Mouse (Mus musculus) G1E (cell line): ENCODE results near the gene Uox. TPM values are rescaled to one million over a fixed set of nuclear protein-coding genes. Genes with fewer than 3 reads are reported as not detected.

Experiments used
- ATAC-seq: 2 replicates; pipeline ENCODE4 v1.8.0; 2016; ENCODE audit warnings: mild to moderate bottlenecking; ENCODE audit not compliant: insufficient number of reproducible peaks, poor library complexity, low FRiP score, severe bottlenecking; ENCODE audit errors: extremely low read depth
- DNase-seq: peaks from one replicate; pipeline ENCODE4 v3.0.0; 2012; ENCODE audit warnings: low spot score
- H3K27me3 ChIP-seq: 2 replicates; pipeline ENCODE4 v1.6.1; 2012; ENCODE audit warnings: mild to moderate bottlenecking, low read length, inconsistent platforms; ENCODE audit not compliant: insufficient read depth
- H3K36me3 ChIP-seq: replicated peaks from 2 replicates; pipeline ENCODE3; 2012; ENCODE audit warnings: mild to moderate bottlenecking, inconsistent platforms
- H3K4me1 ChIP-seq: 2 replicates; pipeline ENCODE4 v1.6.1; 2012; ENCODE audit warnings: low read depth, low read length, inconsistent platforms, mixed read lengths; ENCODE audit not compliant: insufficient read depth
- H3K4me3 ChIP-seq: 2 replicates; pipeline ENCODE4 v1.5.1; 2012; ENCODE audit warnings: low read depth, mild to moderate bottlenecking, inconsistent platforms, low read length, moderate library complexity, mixed read lengths
- H3K9me3 ChIP-seq: replicated peaks from 2 replicates; pipeline ENCODE4 v1.6.1; 2012; ENCODE audit warnings: inconsistent platforms
- CTCF ChIP-seq: IDR thresholded peaks from 2 replicates; pipeline ENCODE4 v1.5.1; 2012; ENCODE audit warnings: low read depth, low read length, inconsistent platforms, mixed read lengths
- GATA1 ChIP-seq: IDR thresholded peaks from 2 replicates; pipeline ENCODE4 v1.6.1; 2012; ENCODE audit warnings: borderline replicate concordance, low read length, inconsistent platforms, mixed read lengths
- GATA2 ChIP-seq: IDR thresholded peaks from 2 replicates; pipeline ENCODE4 v1.6.1; 2012; ENCODE audit warnings: low read depth, low read length, inconsistent platforms, borderline replicate concordance
- POLR2AphosphoS5 ChIP-seq: IDR thresholded peaks from 2 replicates; pipeline ENCODE4 v1.6.1; 2012; ENCODE audit warnings: low read depth, low read length, inconsistent platforms; ENCODE audit not compliant: insufficient replicate concordance
- TAL1 ChIP-seq: conservative IDR thresholded peaks from 2 replicates; pipeline ENCODE4 v1.6.1; 2012; ENCODE audit warnings: low read depth, low read length, inconsistent platforms, mixed read lengths
- polyA plus RNA-seq: library from polyadenylated mRNA; stranded (reverse); fragments of >175 nt; gene quantifications from 2 replicates; pipeline ENCODE4 v1.2.3, GENCODE M21; 2012
- total RNA-seq, 2 experiments: library from RNA; stranded (forward) in 1 of 2; stranded (reverse) in 1 of 2; fragments of 200-1000 nt in 1 of 2; fragments of >200 nt in 1 of 2; fragmentation: Nextera tagmentation in 1 of 2; gene quantifications; 2 replicates each; pipeline ENCODE4 v1.2.3; 2014 to 2017

Gene Uox
- total and polyA plus RNA-seq, 3 experiments: 0.22 TPM; not detected in 2

GRCm38 (mm10) chr3:146651217-146651616 lies 81.0 kb downstream of the Uox start, which contains the start of gene 4930503B20Rik:
Gene 4930503B20Rik, minus strand, starts transcription at chr3:146651317.
- no peak for TF ChIP-seq CTCF
- no peak for TF ChIP-seq GATA1

GRCm38 (mm10) chr3:146652431-146652830 lies 82.2 kb downstream of the Uox start:
- TF ChIP-seq GATA1 (no peak), TAL1 (no peak), POLR2AphosphoS5 (no peak), CTCF (no peak), GATA2 (no peak)
- H3K4me3 ChIP-seq: no peak overlapping the region
- H3K36me3 ChIP-seq: peaks cover 5% of the 10 kb centered on the region
- no peak for ATAC-seq
- no peak for DNase-seq
- H3K4me1 ChIP-seq: peaks cover 51% of the 10 kb centered on the region
- H3K9me3 ChIP-seq: no peaks in the 10 kb centered on the region
- H3K27me3 ChIP-seq: peaks cover 14% of the 10 kb centered on the region; the same call in 1 of the 2 replicates

More at GRCm38 (mm10) chr3:146651217-146651616, 81.0 kb downstream of the Uox start, which contains the start of gene 4930503B20Rik:
- ATAC-seq (no peak), DNase-seq (no peak)
- Histone ChIP-seq H3K27me3 (peaks cover 21% of the 10 kb centered on the region; the same call in 1 of the 2 replicates), H3K9me3 (no peaks in the 10 kb centered on the region), H3K4me1 (peaks cover 48% of the 10 kb centered on the region), H3K4me3 (no peak within 1 kb of the TSS), H3K36me3 (peaks cover 5% of the 10 kb centered on the region)

DNA sequence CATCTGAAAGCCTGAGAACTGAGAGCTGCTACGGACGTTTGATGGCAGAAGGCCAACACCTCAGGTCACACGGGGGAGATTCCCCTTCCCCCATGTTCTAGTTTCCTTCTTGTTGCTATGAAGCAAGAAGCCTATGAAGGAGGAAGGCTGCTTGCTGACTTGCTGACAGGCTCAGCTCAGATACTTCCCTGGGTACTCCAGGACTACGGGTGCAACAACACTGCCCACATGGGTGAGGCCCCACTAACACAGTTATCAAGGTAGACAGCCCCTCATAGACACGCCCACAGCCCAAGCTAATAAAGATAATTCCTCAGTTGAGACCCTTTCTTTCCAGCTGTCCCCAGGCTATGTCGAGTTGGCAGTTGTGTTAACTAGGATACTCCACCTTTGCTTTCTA lies 83.5 kb downstream of the Uox start:
- no peaks in the 10 kb centered on the region for H3K9me3 ChIP-seq
- no peak overlapping the region; the same call in 1 of the 2 replicates for H3K4me3 ChIP-seq

GRCm38 (mm10) chr3:146655111-146655577 lies 84.9 kb downstream of the Uox start:
- H3K4me1 ChIP-seq: peaks cover 44% of the 10 kb centered on the region
- no peaks in the 10 kb centered on the region for H3K27me3 ChIP-seq
- H3K4me3 ChIP-seq: no peak overlapping the region; the same call in 1 of the 2 replicates
- TF ChIP-seq POLR2AphosphoS5 (no peak), TAL1 (no peak), GATA2 (no peak), CTCF (no peak), GATA1 (no peak)
- peak; percentile 89 for ATAC-seq
- no peaks in the 10 kb centered on the region for H3K9me3 ChIP-seq
- peak; percentile 62 for DNase-seq
- H3K36me3 ChIP-seq: peaks cover 16% of the 10 kb centered on the region

More for the DNA sequence above, 83.5 kb downstream of the Uox start:
- H3K36me3 ChIP-seq: peaks cover 12% of the 10 kb centered on the region
- TF ChIP-seq POLR2AphosphoS5 (no peak), TAL1 (peak; percentile 34; the same call in 1 of the 2 replicates)
- peak; percentile 32 for DNase-seq
- peak; percentile 59 for ATAC-seq
- H3K4me1 ChIP-seq: peaks cover 45% of the 10 kb centered on the region
- peaks cover 3% of the 10 kb centered on the region; the same call in 1 of the 2 replicates for H3K27me3 ChIP-seq

DNA sequence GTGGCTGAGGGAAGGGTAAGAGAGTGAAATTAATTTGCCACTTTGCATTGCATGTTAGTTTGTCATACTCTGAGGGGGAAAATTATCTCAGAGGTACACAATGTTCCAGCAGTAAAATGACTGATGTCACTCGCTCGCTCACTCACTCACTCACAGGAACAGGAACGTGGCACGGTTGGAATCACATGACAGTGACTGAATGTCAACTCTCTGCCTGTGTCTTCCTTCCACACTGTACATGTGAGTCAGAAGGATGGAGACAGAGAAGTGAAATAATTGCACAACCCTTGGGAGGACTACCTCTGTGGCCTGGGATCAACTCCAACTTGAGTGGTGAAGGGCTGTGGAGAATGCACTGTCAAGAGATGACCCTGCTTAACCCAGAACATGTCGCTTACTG lies 87.2 kb downstream of the Uox start:
- no peak for ATAC-seq
- H3K9me3 ChIP-seq: no peaks in the 10 kb centered on the region
- H3K36me3 ChIP-seq: peaks cover 14% of the 10 kb centered on the region
- no peak for TF ChIP-seq TAL1
- TF ChIP-seq POLR2AphosphoS5: no peak
- TF ChIP-seq GATA2: no peak
- TF ChIP-seq CTCF: no peak
- TF ChIP-seq GATA1: no peak
- peaks cover 4% of the 10 kb centered on the region; the same call in 1 of the 2 replicates for H3K27me3 ChIP-seq
- no peak for DNase-seq
- H3K4me1 ChIP-seq: peaks cover 45% of the 10 kb centered on the region
- H3K4me3 ChIP-seq: no peak overlapping the region

GRCm38 (mm10) chr3:146658061-146658639 lies 87.9 kb downstream of the Uox start:
- no peak for ATAC-seq
- Histone ChIP-seq H3K27me3 (peaks cover 4% of the 10 kb centered on the region; the same call in 1 of the 2 replicates), H3K4me3 (no peak overlapping the region), H3K4me1 (peaks cover 37% of the 10 kb centered on the region), H3K36me3 (peaks cover 12% of the 10 kb centered on the region), H3K9me3 (no peaks in the 10 kb centered on the region)
- TF ChIP-seq CTCF: no peak
- no peak for DNase-seq
